Mouse (Mus musculus) kidney, postnatal 14 days (tissue): ENCODE measurements at regions not wholly inside any gene's neighbourhood (a gene's known extent, or its start where the extent isn't known, plus 50 kb on each side); places are given as distances from the start of the nearest gene placed in this dataset.

Experiments
- DNase-seq: peaks from one replicate; pipeline ENCODE4 v3.0.0; 2022; ENCODE audit warnings: mixed read lengths

- DNase-seq: no peak
Observed at GRCm38 (mm10) chr16:24089840-24090762, 101.4 kb upstream of the Bcl6 start.

GRCm38 (mm10) chr16:24083966-24084365 lies 95.3 kb upstream of the Bcl6 start:
- DNase-seq: no peak

DNA sequence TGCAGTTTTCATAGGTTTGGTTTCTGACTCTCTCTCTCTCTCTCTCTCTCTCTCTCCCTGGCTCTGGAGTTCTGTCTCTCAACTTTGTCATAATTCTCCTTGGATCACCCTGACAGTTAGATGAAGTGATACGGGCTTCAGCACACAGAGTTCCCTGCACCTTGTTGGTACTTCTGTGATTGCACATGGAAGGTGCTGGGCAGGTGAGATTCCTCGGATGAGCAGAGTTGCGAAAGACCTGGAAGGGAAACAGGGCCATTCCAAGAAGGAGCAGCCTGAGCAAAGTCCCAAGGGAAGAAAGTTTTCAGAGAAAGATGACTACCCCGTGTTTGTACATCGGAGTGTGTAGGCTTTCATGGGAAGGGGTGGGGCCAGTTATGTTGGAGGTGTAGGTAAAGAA lies 91.8 kb upstream of the Bcl6 start:
- DNase-seq: no peak

DNA sequence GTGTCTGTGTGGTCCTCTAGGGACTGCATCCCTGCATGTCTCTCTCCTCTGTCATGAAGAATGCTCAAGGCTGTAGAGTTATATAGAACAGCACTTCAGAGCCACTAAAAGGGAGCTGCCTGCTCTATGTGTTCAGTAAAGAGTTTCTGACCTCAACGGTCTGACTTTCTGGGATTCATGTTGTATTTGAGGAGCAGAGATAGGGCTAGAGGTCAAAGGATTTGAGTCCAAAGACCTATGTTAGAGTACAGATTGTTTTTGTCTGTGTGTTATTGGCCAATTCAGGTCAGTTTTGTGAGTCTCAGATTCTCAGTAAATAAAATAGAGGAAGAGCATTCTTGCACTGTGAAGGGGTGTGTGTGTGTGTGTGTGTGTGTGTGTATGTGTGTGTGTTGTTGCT lies 90.0 kb upstream of the Bcl6 start:
- no peak for DNase-seq

GRCm38 (mm10) chr16:24077428-24077827 lies 88.8 kb upstream of the Bcl6 start:
- no peak for DNase-seq

DNA sequence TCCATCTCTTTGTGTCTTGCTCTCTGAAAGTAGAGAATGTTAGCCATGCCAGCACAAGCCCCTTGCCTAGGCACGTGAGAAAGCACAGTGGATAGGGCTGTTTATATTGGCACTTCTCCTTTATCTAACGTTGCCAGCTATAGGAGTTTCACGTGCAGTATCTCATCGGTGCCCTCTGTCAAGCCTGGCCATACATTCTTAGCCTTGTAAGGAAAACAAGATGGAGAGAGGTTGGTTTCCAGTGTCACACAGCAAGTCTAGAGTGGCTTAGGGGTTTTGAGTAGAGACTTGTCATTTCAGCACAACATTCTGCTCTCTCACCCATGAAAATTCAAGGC lies 88.1 kb upstream of the Bcl6 start:
- no peak for DNase-seq

DNA sequence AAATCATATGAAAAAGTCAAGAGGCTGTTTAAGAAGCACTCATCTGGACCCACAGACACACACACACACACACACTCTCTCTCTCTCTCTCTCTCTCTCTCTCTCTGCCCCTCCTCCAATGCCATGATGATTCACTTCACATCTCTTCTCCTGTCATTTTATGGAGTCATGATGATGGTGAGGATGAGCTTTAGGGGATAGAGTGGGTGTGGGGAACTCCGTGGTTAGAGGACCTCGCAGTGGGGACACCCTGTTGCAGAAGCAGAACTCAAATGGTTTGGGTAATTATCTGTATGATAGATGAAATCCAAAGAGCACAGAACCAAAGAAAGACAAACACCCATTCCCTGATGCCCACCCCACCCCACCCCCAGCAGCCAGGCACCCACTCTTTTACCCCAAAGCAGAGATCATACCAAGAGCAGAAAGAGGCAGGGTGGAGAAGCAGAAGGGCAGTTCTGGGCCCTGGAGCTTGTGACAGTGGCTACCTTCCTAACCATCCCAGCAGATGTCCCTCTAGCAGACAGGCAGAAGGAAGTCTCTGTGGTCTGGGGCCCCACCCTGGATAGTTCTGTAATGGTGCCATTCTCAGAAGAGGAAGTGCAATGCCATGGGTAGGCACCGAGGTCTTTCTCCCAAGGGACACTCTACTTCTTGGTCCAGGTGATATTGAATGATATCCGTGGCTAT lies 87.6 kb upstream of the Bcl6 start:
- no peak for DNase-seq

DNA sequence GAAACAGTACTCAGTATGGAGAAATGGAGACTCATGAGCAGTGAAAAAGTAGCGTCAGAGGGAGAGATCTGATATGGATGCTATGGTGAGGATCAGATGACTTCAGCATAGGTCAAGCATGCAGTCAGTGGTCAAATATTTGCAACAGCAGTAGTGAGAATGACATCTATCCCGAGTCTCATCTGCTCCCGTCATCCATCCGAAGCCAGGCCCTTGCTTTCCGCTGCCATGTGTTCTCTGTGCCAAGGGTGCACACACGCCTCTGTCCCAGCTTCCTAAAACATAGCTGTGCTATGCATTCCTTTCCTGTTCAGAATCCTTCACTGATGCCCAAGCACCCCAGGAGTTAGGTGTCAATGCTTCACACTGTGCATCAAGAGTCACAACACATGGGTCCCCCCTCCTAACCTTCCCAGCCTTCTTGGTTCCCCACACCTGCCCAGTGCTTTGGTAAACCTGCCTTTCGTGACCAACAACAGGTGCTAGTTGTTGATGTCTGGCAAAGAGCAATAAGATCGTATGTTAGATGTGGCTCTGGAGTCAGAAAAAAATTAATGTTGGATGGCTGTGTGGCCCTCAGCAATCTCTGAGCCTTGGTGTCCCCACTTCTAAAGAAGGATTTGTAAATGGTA lies 85.1 kb upstream of the Bcl6 start:
- DNase-seq: no peak

DNA sequence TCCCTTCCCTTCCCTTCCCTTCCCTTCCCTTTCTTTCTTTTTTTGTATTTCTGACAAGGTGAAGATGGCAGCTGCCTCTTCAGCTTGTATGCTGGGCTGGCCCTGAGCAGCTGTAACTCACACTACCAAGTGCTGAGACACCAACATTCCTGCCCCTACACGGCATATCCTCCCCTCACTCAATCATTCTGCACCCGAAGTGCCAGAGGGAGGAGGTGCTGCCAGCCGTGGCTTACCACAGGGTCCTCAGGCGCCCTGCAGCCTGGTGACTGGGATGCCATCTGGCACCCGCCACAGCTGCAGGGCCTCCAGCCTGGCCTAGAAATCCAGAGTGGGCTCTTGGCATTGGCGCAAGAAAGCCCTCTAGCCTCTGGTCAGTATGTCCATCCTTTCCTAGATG lies 84.4 kb upstream of the Bcl6 start:
- no peak for DNase-seq

- no peak for DNase-seq
Observed at GRCm38 (mm10) chr16:24069411-24069810, 80.8 kb upstream of the Bcl6 start.

GRCm38 (mm10) chr16:24068250-24068813 lies 79.7 kb upstream of the Bcl6 start:
- DNase-seq: no peak

GRCm38 (mm10) chr16:24062314-24062713 lies 73.7 kb upstream of the Bcl6 start:
- no peak for DNase-seq

GRCm38 (mm10) chr16:24061496-24061895 lies 72.8 kb upstream of the Bcl6 start:
- peak; percentile 42 for DNase-seq

DNA sequence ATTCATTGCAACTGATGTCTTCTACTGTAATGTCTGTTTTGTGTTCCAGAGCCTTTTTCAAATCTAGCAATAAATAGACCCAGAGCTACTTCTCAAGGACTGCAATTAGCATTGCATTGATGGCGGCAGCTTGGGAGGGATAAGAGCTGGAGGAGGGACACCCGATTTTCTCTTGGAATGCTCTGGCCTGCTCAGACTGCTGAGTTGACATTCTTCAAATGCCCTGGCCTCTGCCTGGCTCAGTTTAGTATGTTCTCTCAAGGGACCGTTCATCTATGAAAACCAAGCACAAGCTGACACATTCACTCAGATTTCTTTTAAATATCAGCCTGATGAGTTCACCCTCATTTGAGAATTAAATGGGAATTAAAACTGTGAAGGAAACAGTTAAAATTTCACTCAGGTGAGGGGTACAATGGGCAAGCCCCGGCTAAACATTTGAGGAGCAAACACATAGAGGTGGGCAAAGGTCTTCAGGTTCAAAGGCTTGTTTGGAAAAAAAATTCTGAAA lies 70.5 kb upstream of the Bcl6 start:
- DNase-seq: peak; percentile 48

DNA sequence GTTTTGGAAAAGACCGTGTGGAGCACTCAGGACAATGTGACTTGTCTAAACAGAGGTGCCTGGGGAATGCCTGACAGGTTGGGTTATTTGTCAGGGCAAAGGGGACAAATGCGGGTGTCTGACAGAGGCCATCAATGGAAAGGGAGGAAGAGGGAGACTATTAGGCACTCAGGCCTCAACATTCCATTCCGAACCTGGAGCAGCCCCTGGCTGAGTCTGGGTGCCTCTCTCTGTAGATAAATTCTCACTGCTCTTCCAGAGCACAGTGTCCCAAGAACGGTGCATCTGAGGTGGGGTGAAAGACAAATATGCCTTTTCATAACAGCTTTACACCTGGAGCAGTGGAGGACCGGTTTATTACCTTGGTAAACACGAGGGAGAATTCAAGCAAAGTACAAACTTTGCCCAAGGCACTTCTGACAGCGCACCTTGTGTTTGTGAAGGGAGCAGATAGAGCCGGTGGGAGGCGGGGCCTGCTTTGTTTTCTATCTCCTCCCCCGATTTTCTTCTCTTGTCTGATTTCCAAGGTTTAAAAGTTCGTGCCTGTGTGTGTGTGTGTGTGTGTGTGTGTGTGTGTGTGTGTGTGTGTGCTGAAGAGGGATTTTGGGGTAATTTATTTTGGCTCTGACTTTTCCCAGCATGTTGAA lies 68.4 kb upstream of the Bcl6 start:
- peak; percentile 45 for DNase-seq

GRCm38 (mm10) chr16:24056123-24056884 lies 67.7 kb upstream of the Bcl6 start:
- DNase-seq: peak; percentile 8

DNA sequence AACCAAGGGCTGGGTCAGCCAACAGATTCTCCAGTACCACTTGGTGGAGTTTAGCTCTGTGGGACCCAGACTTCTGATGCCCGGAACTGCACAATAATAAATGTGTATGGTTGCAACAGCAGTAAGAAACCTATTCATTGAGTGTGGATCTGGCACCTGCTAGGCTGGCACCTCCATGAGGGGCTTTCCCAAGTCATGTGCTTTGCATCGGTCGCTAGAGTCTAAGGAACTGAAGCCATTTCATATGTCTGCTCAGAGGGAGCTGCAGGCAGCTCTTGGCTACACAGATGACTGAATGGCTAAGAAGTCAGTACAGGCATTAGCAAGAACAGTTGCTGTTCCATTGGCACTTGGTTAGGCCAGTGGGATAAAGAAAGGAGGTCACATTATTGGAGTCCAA lies 65.6 kb upstream of the Bcl6 start:
- DNase-seq: no peak

DNA sequence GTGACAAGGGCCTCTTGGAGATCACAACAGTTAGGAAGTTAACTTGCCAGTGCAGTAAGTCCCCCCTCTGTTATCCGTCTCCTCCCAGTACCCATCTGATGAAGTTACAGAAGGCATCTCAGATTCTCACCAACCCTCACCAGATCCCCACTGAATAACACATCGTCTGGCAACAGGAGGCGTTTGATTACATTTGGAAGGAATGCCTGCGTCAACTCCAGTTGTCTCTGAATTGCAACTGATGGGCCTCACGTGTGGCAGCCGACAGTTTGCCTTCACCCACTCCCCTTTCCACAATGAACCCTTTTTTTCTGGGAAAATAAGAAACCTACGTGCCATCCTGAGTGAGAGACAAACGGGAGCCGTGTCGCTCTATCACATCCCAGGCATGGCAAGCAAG lies 64.8 kb upstream of the Bcl6 start:
- no peak for DNase-seq

- DNase-seq: no peak
Observed at GRCm38 (mm10) chr16:24050856-24051640, 62.4 kb upstream of the Bcl6 start.

DNA sequence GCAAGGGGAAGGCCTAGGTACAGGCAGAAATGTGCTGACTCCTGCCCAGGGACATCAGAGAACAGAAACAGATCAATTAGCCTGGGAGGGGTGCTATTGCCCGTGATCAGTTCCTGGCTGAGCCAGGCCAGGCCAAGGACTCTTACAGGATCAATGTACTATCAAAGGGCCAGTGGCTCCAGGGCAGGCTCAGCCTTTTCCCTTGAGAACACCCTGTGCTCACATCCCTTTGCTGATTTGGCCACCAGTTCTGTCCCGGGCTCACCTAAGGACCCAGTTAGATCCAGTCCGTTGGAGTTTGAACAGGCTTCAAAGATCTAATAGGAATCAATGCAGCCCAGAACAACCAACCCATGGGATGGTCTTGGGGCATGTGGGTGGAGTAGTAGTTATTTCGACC lies 55.1 kb upstream of the Bcl6 start:
- no peak for DNase-seq

DNA sequence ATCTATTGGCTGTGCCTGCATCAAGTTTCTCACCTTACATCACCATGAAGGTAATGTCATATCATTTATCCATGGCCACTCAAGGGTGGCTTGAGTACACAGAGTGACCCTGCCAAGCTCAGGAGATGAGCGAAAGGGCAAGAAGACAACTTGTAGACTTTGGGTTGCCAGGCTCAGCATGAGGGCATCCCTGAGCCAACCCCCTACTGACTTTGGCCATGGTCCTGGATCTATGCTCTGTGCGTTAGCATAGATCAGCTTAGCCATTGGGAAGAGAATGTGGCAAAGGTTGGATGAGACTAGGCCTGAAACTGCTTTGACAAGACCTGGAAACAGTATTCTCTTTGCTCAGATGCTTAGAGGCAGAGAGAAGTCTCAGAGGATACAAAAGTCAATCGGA lies 54.3 kb upstream of the Bcl6 start:
- DNase-seq: no peak
